Mouse (Mus musculus): ENCODE data around the gene Actr1a.

GRCm38 (mm10) chr19:46414486-46414885 lies 18.9 kb upstream of the Actr1a start:
- no peak for TF ChIP-seq GATA1 (IDR thresholded peaks at IDR 0.05; ENCODE audit: borderline replicate concordance, low read length)
- no peak for TF ChIP-seq FLI1 (IDR thresholded peaks at IDR 0.05; ENCODE audit: low read length)
